8 mouse cellular contexts compared by ENCODE assay signal in the genomic region with DNA sequence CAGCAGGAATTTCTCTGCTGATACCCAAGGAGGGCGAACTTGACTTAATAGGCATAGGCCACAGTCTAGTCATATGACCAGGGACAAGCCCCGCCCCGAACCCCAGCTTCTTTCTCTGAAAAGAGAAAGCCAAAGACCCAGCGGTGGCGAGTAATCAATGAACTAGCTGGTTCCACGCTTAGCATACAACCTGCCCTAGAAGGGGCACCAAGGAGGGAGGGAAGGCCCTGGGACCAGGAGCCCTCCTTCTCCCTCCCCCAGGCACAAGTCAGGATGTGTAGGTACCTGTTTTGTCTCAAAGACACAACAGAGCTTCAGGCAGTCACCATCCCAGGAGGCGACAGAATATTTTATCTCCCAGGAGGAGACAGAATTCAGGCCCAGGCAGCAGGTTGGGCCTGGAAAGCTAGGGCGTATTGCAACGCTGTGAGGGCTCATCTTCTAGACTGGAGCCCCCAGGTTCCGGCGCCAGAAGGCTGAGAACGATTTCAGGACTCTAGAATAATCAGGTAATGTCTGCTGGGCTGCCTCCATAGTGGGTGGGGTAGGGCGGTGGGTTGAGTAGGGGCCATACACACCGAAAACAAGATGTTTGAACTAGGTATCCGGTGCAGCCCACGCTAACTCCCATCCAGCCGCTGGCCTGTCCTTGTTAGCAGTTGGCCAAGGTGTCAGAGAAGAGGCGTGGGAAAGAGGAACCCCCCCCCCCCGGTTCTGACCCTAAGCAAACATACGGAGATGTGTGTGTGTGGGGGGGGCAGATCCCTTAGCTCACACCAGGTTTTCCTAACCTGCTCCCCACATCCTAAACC. TPM values are rescaled to one million over a fixed set of nuclear protein-coding genes. Genes with fewer than 3 reads are reported as not detected.
A peak's percentile ranks its signal among the peaks of the same experiment; 100 is the strongest.
DNase-seq lines count a peak whose midpoint lies in the region; ATAC-seq and TF ChIP-seq lines count a peak whose summit lies in the region.

TSS of gene Trmt1 (plus strand) at position 117 of the 812 bp plus-strand sequence.

- H3K36me3 ChIP-seq in liver, embryonic 12.5 days: peaks cover 45% of the 10 kb centered on the region
- H3K36me3 ChIP-seq in neural tube, embryonic 12.5 days: peaks cover 15% of the 10 kb centered on the region

- no peak for TF ChIP-seq CTCF in left cerebral cortex, adult 2 months (IDR thresholded peaks at IDR 0.05)

- 8% methylated on average over 20 of the region's 20 CpGs for WGBS in liver, embryonic 12.5 days (ENCODE audit: insufficient replicate concordance)
- WGBS in neural tube, embryonic 12.5 days: 9% methylated on average over 20 of the region's 20 CpGs

- H3K4me1 ChIP-seq in liver, embryonic 12.5 days: peaks cover 79% of the 10 kb centered on the region
- H3K4me1 ChIP-seq in neural tube, embryonic 12.5 days: peaks cover 46% of the 10 kb centered on the region

- intact Hi-C loops in left cerebral cortex, adult 2 months (cut with DNase I): loop anchor here (1.0 kb wide), 1 partner anchor 24 kb away; the partner anchor contains the start of gene Ier2

- peak within 1 kb of the TSS; percentile 94 for H3K27ac ChIP-seq in left cerebral cortex, adult 2 months
- peak within 1 kb of the TSS; percentile 97 for H3K27ac ChIP-seq in liver, embryonic 12.5 days
- 0 out of 2 replicates have a peak within 1 kb of the TSS, but pooled peaks have one; percentile 90 for H3K27ac ChIP-seq in neural tube, embryonic 12.5 days

- no peak for DNase-seq in left cerebral cortex, adult 2 months (ENCODE audit: extremely low spot score in 1 of 2, low spot score in 2 of 2)
- DNase-seq in left cerebral cortex, adult 11 months (ENCODE audit: low spot score): no peak
- peak; percentile 41 for DNase-seq in embryo, embryonic 11 days
- DNase-seq in heart, adult 8-10 months (ENCODE audit: low spot score): no peak
- DNase-seq in kidney, adult 9 months: peak; percentile 60
- no peak for DNase-seq in urinary bladder, postnatal 4 days (ENCODE audit: low spot score in 2 of 2)

- ATAC-seq in liver, embryonic 12.5 days: peak; percentile 11; the same call in 1 of the 2 replicates
- ATAC-seq in neural tube, embryonic 12.5 days (ENCODE audit: low FRiP score, low read depth): 0 out of 2 replicates have a peak, but pooled peaks have one; percentile 9

- H3K27me3 ChIP-seq in liver, embryonic 12.5 days (replicated peaks): no peaks in the 10 kb centered on the region
- no peaks in the 10 kb centered on the region for H3K27me3 ChIP-seq in neural tube, embryonic 12.5 days (replicated peaks)

- H3K9me3 ChIP-seq in liver, embryonic 12.5 days (replicated peaks): no peaks in the 10 kb centered on the region
- no peaks in the 10 kb centered on the region for H3K9me3 ChIP-seq in neural tube, embryonic 12.5 days

- H3K4me2 ChIP-seq in liver, embryonic 12.5 days: peak within 1 kb of the TSS; percentile 94
- H3K4me2 ChIP-seq in neural tube, embryonic 12.5 days (replicated peaks): peak within 1 kb of the TSS; percentile 89

- peak within 1 kb of the TSS; percentile 96 for H3K4me3 ChIP-seq in left cerebral cortex, adult 2 months
- peak within 1 kb of the TSS; percentile 99 for H3K4me3 ChIP-seq in liver, embryonic 12.5 days
- peak within 1 kb of the TSS; percentile 100 for H3K4me3 ChIP-seq in neural tube, embryonic 12.5 days

- peak within 1 kb of the TSS; percentile 99 for H3K9ac ChIP-seq in liver, embryonic 12.5 days
- H3K9ac ChIP-seq in neural tube, embryonic 12.5 days: peak within 1 kb of the TSS; percentile 99

RNA-seq across cellular contexts. Expression of gene Trmt1, which starts in this region (rescaled TPM):
- 100 to 1,000 TPM; 108 to 115 TPM for total RNA-seq in left cerebral cortex, adult 2 months (2021)
- 10 to 100 TPM; 30.9 to 41.7 (median 38.5) TPM for total RNA-seq in heart, adult 8-10 months (2022)
- 57.3 and 62.0 TPM in 2 replicates for polyA plus RNA-seq in liver, embryonic 12.5 days (2016; fragmentation: Nextera tagmentation; extraction: Ambion mirVana)
- polyA plus RNA-seq in neural tube, embryonic 12.5 days (2016; fragmentation: Nextera tagmentation; extraction: Ambion mirVana): 58.5 and 59.1 TPM in 2 replicates

Comparison
In these comparisons a context has a peak if more than half of its experiments do, and no peak if none do; other contexts are left out.
1. DNase-seq: peak in embryo, embryonic 11 days (single experiment) and kidney, adult 9 months (single experiment); none in left cerebral cortex, adult 2 months (0 of 2), left cerebral cortex, adult 11 months (single experiment), heart, adult 8-10 months (single experiment) and urinary bladder, postnatal 4 days (0 of 2).
2. Peak in every context shown above with its lines, with median percentiles within 50 percentile points of each other: H3K27ac ChIP-seq and H3K4me3 ChIP-seq.